Mouse (Mus musculus): Measurements from ENCODE around the gene Cdhr1. TPM values are rescaled to one million over a fixed set of nuclear protein-coding genes. Genes with fewer than 3 reads are reported as not detected.

The Cdhr1 gene
- polyA plus RNA-seq, 1 experiment from 2014 or later = 5.0 TPM

GRCm38 (mm10) chr14:37101531-37101930, 3.4 kb upstream of the Cdhr1 start:
- Histone ChIP-seq H3K4me1 (ENCODE audit: control insufficient read depth, insufficient read depth, low read length) (peaks cover 6% of the 10 kb centered on the region), H3K36me3 (ENCODE audit: control insufficient read depth, insufficient read depth, low read length) (no peaks in the 10 kb centered on the region), H3K4me3 (ENCODE audit: low read depth, low read length) (no peak overlapping the region), H3K4me2 (ENCODE audit: low read length) (no peak overlapping the region), H3K27ac (ENCODE audit: low read length) (no peak overlapping the region), H3K9ac (ENCODE audit: low read depth, low read length) (no peak overlapping the region), H3K27me3 (ENCODE audit: control insufficient read depth, insufficient read depth, low read depth, low read length) (no peaks in the 10 kb centered on the region), H3K9me3 (replicated peaks; ENCODE audit: control insufficient read depth, low read length, poor library complexity, severe bottlenecking) (no peaks in the 10 kb centered on the region)
- WGBS = 78% methylated on average over 5 of the region's 5 CpGs
- ATAC-seq = no peak

GRCm38 (mm10) chr14:37095556-37095955, 2.6 kb downstream of the Cdhr1 start:
- Histone ChIP-seq H3K27me3 (ENCODE audit: control insufficient read depth, insufficient read depth, low read depth, low read length) (no peaks in the 10 kb centered on the region), H3K4me2 (ENCODE audit: low read length) (no peak overlapping the region), H3K9ac (ENCODE audit: low read depth, low read length) (no peak overlapping the region), H3K27ac (ENCODE audit: low read length) (no peak overlapping the region), H3K4me3 (ENCODE audit: low read depth, low read length) (no peak overlapping the region), H3K9me3 (replicated peaks; ENCODE audit: control insufficient read depth, low read length, poor library complexity, severe bottlenecking) (no peaks in the 10 kb centered on the region), H3K4me1 (ENCODE audit: control insufficient read depth, insufficient read depth, low read length) (peaks cover 6% of the 10 kb centered on the region), H3K36me3 (ENCODE audit: control insufficient read depth, insufficient read depth, low read length) (no peaks in the 10 kb centered on the region)
- no peak for ATAC-seq
- 92% methylated on average over 4 of the region's 4 CpGs for whole genome bisulfite sequencing

- H3K27me3 ChIP-seq (ENCODE audit: control insufficient read depth, insufficient read depth, low read depth, low read length) = no peaks in the 10 kb centered on the region
- WGBS = 57% methylated on average over 6 of the region's 6 CpGs
- ATAC-seq = no peak
Observed at GRCm38 (mm10) chr14:37094436-37094835, 3.7 kb downstream of the Cdhr1 start.

GRCm38 (mm10) chr14:37083755-37084154, 14.4 kb downstream of the Cdhr1 start:
- Histone ChIP-seq H3K27ac (ENCODE audit: low read length) (no peak overlapping the region), H3K9me3 (replicated peaks; ENCODE audit: control insufficient read depth, low read length, poor library complexity, severe bottlenecking) (no peaks in the 10 kb centered on the region), H3K4me3 (ENCODE audit: low read depth, low read length) (no peak overlapping the region), H3K27me3 (ENCODE audit: control insufficient read depth, insufficient read depth, low read depth, low read length) (no peaks in the 10 kb centered on the region), H3K9ac (ENCODE audit: low read depth, low read length) (no peak overlapping the region), H3K36me3 (ENCODE audit: control insufficient read depth, insufficient read depth, low read length) (no peaks in the 10 kb centered on the region), H3K4me2 (ENCODE audit: low read length) (no peak overlapping the region), H3K4me1 (ENCODE audit: control insufficient read depth, insufficient read depth, low read length) (no peaks in the 10 kb centered on the region)
- 28% methylated on average over 4 of the region's 4 CpGs for WGBS
- no peak for ATAC-seq

More at GRCm38 (mm10) chr14:37094436-37094835, 3.7 kb downstream of the Cdhr1 start:
- Histone ChIP-seq H3K4me1 (ENCODE audit: control insufficient read depth, insufficient read depth, low read length) (peaks cover 6% of the 10 kb centered on the region), H3K9ac (ENCODE audit: low read depth, low read length) (no peak overlapping the region), H3K36me3 (ENCODE audit: control insufficient read depth, insufficient read depth, low read length) (no peaks in the 10 kb centered on the region), H3K27ac (ENCODE audit: low read length) (no peak overlapping the region), H3K9me3 (replicated peaks; ENCODE audit: control insufficient read depth, low read length, poor library complexity, severe bottlenecking) (no peaks in the 10 kb centered on the region), H3K4me2 (ENCODE audit: low read length) (no peak overlapping the region), H3K4me3 (ENCODE audit: low read depth, low read length) (no peak overlapping the region)

DNA sequence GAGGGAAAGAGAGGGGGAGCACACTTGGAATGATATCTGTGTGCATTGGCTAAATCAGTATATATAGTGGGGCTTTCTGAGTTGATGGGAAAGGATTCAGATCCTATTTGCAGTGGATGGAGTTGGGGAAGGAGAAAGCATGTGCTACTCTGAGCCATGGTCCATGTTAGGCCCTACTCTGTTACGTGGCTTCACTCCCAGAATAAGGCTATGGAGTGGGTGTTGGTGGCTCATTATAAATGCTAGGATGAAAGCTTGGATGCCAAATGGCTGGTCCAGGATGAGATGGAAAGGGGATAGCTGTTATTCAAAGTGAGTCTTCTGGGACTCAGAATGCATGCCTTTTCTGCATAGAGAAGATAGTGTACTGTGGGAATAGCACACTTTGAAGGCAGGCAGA, 17.4 kb downstream of the Cdhr1 start:
- H3K4me1 ChIP-seq (ENCODE audit: control insufficient read depth, insufficient read depth, low read length) = no peaks in the 10 kb centered on the region
- no peaks in the 10 kb centered on the region for H3K27me3 ChIP-seq (ENCODE audit: control insufficient read depth, insufficient read depth, low read depth, low read length)
- no peak for ATAC-seq
- no peak overlapping the region for H3K27ac ChIP-seq (ENCODE audit: low read length)
- WGBS = 100% methylated on average over 1 of the region's 1 CpGs
- no peak overlapping the region for H3K4me2 ChIP-seq (ENCODE audit: low read length)
- H3K36me3 ChIP-seq (ENCODE audit: control insufficient read depth, insufficient read depth, low read length) = no peaks in the 10 kb centered on the region
- no peak overlapping the region for H3K4me3 ChIP-seq (ENCODE audit: low read depth, low read length)
- H3K9me3 ChIP-seq (replicated peaks; ENCODE audit: control insufficient read depth, low read length, poor library complexity, severe bottlenecking) = no peaks in the 10 kb centered on the region
- H3K9ac ChIP-seq (ENCODE audit: low read depth, low read length) = no peak overlapping the region

DNA sequence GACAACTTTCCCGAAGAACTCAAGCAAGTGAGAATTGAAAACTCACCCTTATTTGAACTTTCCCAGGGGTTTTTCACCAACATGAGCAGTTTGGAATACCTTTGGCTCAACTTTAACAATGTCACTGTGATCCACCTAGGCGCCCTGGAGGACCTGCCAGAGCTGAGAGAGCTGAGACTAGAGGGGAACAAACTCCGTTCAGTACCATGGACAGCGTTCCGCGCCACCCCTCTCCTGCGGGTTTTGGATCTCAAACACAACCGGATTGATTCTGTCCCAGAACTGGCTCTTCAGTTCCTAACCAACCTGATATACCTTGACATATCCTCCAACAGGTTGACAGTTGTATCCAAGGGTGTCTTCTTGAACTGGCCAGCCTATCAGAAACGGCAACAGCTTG, 29.6 kb downstream of the Cdhr1 start:
- H3K4me3 ChIP-seq (ENCODE audit: low read depth, low read length) = no peak overlapping the region
- H3K27me3 ChIP-seq (ENCODE audit: control insufficient read depth, insufficient read depth, low read depth, low read length) = no peaks in the 10 kb centered on the region
- H3K36me3 ChIP-seq (ENCODE audit: control insufficient read depth, insufficient read depth, low read length) = no peaks in the 10 kb centered on the region
- no peak overlapping the region for H3K9ac ChIP-seq (ENCODE audit: low read depth, low read length)
- H3K27ac ChIP-seq (ENCODE audit: low read length) = no peak overlapping the region
- H3K9me3 ChIP-seq (replicated peaks; ENCODE audit: control insufficient read depth, low read length, poor library complexity, severe bottlenecking) = no peaks in the 10 kb centered on the region
- no peak overlapping the region for H3K4me2 ChIP-seq (ENCODE audit: low read length)
- no peak for ATAC-seq
- 22% methylated on average over 9 of the region's 9 CpGs for WGBS
- no peaks in the 10 kb centered on the region for H3K4me1 ChIP-seq (ENCODE audit: control insufficient read depth, insufficient read depth, low read length)

- H3K4me2 ChIP-seq (ENCODE audit: low read length) = no peak within 1 kb of the TSS
- H3K9ac ChIP-seq (ENCODE audit: low read depth, low read length) = no peak within 1 kb of the TSS
- no peaks in the 10 kb centered on the region for H3K4me1 ChIP-seq (ENCODE audit: control insufficient read depth, insufficient read depth, low read length)
- no peaks in the 10 kb centered on the region for H3K9me3 ChIP-seq (replicated peaks; ENCODE audit: control insufficient read depth, low read length, poor library complexity, severe bottlenecking)
- H3K27me3 ChIP-seq (ENCODE audit: control insufficient read depth, insufficient read depth, low read depth, low read length) = no peaks in the 10 kb centered on the region
- ATAC-seq = no peak
- H3K36me3 ChIP-seq (ENCODE audit: control insufficient read depth, insufficient read depth, low read length) = no peaks in the 10 kb centered on the region
- no peak within 1 kb of the TSS for H3K4me3 ChIP-seq (ENCODE audit: low read depth, low read length)
- 70% methylated on average over 5 of the region's 5 CpGs for WGBS
- H3K27ac ChIP-seq (ENCODE audit: low read length) = no peak within 1 kb of the TSS
Observed at GRCm38 (mm10) chr14:37067629-37068028, 30.5 kb downstream of the Cdhr1 start, which contains the start of gene Lrit2. Gene Lrit2 (plus strand): TSS chr14:37067929.

GRCm38 (mm10) chr14:37066636-37067035, 31.5 kb downstream of the Cdhr1 start:
- Histone ChIP-seq H3K27ac (ENCODE audit: low read length) (no peak overlapping the region), H3K4me1 (ENCODE audit: control insufficient read depth, insufficient read depth, low read length) (no peaks in the 10 kb centered on the region), H3K36me3 (ENCODE audit: control insufficient read depth, insufficient read depth, low read length) (no peaks in the 10 kb centered on the region), H3K9ac (ENCODE audit: low read depth, low read length) (no peak overlapping the region), H3K27me3 (ENCODE audit: control insufficient read depth, insufficient read depth, low read depth, low read length) (no peaks in the 10 kb centered on the region), H3K4me3 (ENCODE audit: low read depth, low read length) (no peak overlapping the region), H3K4me2 (ENCODE audit: low read length) (no peak overlapping the region), H3K9me3 (replicated peaks; ENCODE audit: control insufficient read depth, low read length, poor library complexity, severe bottlenecking) (no peaks in the 10 kb centered on the region)
- no peak for ATAC-seq
- 58% methylated on average over 2 of the region's 2 CpGs for WGBS

DNA sequence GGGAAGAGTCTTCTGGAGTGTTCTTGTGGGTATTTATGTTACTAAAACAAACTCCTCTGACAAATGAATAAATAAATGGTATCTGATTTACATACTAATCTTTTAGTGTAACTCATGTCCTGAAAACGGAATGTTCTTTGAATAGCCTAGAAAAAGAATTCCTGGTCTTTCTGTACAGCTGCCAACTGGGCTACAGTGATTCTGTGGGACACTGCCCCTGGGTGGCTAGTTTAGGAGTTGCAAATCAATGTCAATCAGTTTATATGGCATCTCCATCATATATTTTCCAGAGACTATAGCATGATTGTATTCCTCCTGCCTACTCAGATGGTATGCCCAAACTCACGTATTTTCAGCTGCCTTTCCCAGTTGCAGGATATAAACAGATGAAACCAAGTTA, 33.3 kb downstream of the Cdhr1 start:
- 55% methylated on average over 2 of the region's 2 CpGs for WGBS
- no peaks in the 10 kb centered on the region for H3K27me3 ChIP-seq (ENCODE audit: control insufficient read depth, insufficient read depth, low read depth, low read length)
- no peaks in the 10 kb centered on the region for H3K9me3 ChIP-seq (replicated peaks; ENCODE audit: control insufficient read depth, low read length, poor library complexity, severe bottlenecking)
- H3K4me2 ChIP-seq (ENCODE audit: low read length) = no peak overlapping the region
- H3K4me3 ChIP-seq (ENCODE audit: low read depth, low read length) = no peak overlapping the region
- no peaks in the 10 kb centered on the region for H3K36me3 ChIP-seq (ENCODE audit: control insufficient read depth, insufficient read depth, low read length)
- no peak overlapping the region for H3K27ac ChIP-seq (ENCODE audit: low read length)
- no peak for ATAC-seq
- H3K4me1 ChIP-seq (ENCODE audit: control insufficient read depth, insufficient read depth, low read length) = no peaks in the 10 kb centered on the region
- H3K9ac ChIP-seq (ENCODE audit: low read depth, low read length) = no peak overlapping the region

Data from midbrain, embryonic 16.5 days (tissue).